Mouse (Mus musculus) thymus, postnatal 25 days (tissue): Measurements from ENCODE around the gene Ppp1r3c.

Experiments
- DNase-seq: peaks from one replicate; pipeline ENCODE4 v3.0.0; 2022

The Ppp1r3c gene

GRCm38 (mm10) chr19:36716221-36716620, 20.2 kb downstream of the Ppp1r3c start:
- DNase-seq, result no peak

DNA sequence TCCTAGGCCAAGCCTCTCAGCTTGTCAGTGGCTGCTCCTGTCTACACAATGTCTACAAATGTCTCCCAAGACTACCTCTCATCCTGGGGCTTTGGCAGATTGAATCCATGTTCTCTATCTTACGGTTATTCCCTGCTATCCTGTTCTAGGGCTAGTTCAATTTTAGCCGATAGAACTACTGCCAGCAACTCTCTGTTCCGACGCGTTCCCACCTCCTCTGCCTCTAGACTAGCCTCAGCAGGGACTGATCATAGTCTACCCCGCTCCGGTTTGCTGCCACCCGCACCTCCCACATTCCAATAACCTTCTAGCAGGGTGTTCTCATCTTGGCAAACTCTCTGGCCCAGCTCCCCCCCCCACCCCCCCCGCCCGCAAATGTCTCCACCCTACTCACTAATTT, 20.9 kb downstream of the Ppp1r3c start:
- DNase-seq, result no peak

- DNase-seq, result no peak
Measured at GRCm38 (mm10) chr19:36714492-36714891, 22.0 kb downstream of the Ppp1r3c start.

GRCm38 (mm10) chr19:36713092-36713491, 23.4 kb downstream of the Ppp1r3c start:
- no peak for DNase-seq

DNA sequence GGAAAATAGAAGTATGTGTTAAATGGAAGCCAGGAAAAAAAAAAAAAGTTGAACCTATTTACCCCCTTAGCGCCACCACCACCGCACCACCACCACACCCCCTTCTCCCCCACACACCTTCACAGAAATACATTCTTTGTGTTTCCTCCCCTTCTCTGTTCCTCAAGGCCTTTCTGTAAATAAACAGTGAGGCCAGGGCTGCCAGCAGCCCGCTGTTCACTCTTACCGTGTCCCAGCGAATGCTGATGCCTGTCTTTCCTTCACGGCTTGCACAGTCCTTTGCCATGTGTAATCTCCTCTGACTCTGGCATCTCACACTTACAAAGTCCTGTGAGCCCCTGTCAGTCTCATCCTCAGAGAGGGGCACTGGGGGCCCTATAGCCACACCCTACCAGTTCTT, 30.3 kb downstream of the Ppp1r3c start:
- no peak for DNase-seq

GRCm38 (mm10) chr19:36705286-36706146, 30.9 kb downstream of the Ppp1r3c start:
- no peak for DNase-seq

- DNase-seq, result no peak
Measured at GRCm38 (mm10) chr19:36704763-36705162, 31.7 kb downstream of the Ppp1r3c start.

DNA sequence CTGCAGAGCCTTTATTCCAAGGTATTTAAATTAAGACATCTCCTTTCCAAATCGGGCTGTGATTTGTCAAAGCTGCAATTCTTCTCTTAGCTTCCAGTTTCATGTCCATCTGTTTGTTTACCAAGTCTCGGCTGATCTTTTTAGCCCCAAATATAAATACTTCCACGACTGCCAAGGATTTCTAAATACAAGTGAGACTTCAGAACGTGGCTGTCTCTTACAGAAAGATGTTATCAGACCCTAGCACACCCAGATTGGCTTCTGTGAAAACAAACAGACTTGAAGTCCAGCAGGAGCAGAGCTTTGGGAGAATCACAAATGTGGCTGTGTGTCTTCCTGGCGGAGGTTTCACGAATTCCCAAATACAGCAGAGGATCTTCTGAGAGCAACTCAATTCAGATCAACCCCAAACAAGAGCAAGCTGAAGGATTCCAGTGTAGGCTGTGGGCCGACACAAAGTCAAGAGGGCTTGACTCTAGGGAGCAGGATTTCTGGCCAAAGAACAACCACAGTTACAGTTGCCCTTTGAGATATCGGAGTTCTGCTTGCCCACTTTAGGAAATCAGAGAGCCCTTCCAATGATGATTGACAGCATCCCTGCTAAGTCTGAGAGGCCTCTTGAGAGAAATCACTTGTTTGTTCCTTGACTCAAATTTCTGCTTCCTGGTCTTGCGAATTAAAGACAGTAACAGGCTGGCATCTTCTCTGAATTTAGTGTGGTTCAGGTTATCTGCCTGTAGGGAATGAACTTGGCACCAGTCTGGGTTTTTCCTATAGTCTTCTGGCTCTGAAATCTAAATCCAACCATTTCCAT, 34.4 kb downstream of the Ppp1r3c start:
- DNase-seq, result no peak

GRCm38 (mm10) chr19:36701366-36701765, 35.1 kb downstream of the Ppp1r3c start:
- DNase-seq, result no peak

GRCm38 (mm10) chr19:36700937-36701336, 35.5 kb downstream of the Ppp1r3c start:
- no peak for DNase-seq

DNA sequence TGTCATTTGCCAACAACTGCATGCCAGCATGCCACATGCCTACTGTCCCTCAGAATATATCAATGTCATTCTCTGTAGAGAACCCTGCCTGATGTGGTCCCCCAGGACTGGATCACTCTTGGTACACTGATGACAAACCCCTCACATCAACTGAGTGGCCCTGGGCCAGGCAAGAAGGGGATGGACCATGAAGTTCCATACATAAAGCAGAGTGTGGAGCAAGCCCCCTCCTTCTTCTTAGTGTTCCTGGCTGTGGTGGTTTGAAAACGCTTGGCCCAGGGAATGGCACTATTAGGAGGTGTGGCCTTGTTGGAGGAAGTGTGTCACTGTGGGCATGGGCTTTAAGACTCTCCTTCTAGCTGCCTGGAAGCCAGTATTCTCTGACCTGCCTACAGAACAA, 37.3 kb downstream of the Ppp1r3c start:
- no peak for DNase-seq

- no peak for DNase-seq
Measured at GRCm38 (mm10) chr19:36698200-36698599, 38.3 kb downstream of the Ppp1r3c start.

DNA sequence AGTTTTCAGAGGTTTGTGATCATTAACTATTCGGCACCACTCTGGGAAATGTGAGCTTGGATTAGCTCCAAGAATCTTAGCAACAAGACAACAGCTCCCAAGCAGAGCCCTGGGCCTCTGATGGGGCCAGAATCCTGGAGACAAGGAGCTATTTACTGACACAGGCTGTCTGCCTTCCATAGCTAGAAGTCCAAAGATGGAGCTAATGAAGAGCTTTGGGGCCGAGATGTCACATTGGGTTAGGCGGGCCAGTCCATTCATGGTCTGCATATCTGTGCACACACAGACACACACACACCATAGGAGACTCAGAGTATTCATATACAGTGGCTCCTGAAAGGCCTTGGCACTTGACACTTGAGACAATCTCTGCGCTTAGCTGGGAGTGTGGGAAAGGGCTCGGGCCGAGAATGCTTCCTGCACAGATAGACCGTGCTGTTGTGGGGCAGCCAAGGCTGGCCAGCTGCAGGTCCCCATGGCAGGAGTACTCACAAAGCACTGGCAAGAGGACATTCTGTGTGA, 39.8 kb downstream of the Ppp1r3c start:
- no peak for DNase-seq

- no peak for DNase-seq
Measured at GRCm38 (mm10) chr19:36693530-36693929, 42.9 kb downstream of the Ppp1r3c start.

DNA sequence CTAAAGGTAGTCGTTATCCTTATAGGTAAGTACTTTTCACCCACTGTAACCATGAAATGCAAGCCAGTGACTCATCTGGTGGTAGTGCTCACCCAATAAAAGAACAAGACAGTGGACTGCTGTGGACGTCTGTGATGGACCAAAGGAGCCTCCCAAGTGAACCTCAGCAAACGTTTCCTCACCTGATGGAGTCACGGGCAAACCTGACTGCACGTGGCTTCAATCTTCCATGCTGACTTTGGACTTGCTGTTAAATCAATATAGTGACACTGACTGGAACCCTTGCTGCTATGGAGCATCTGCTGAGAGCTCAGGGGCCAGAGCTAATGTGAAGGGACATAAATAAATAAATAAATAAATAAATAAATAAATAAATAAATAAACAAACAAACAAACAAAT, 44.5 kb downstream of the Ppp1r3c start:
- DNase-seq, result no peak

- DNase-seq, result no peak
Measured at GRCm38 (mm10) chr19:36691245-36691644, 45.2 kb downstream of the Ppp1r3c start.

GRCm38 (mm10) chr19:36689205-36689604, 47.2 kb downstream of the Ppp1r3c start:
- no peak for DNase-seq

- no peak for DNase-seq
Measured at GRCm38 (mm10) chr19:36687843-36688637, 48.4 kb downstream of the Ppp1r3c start.

GRCm38 (mm10) chr19:36687044-36687443, 49.4 kb downstream of the Ppp1r3c start:
- DNase-seq, result no peak

GRCm38 (mm10) chr19:36686016-36686415, 50.4 kb downstream of the Ppp1r3c start:
- no peak for DNase-seq

- DNase-seq, result no peak
Measured at GRCm38 (mm10) chr19:36682560-36682959, 53.9 kb downstream of the Ppp1r3c start.
